Mouse (Mus musculus) embryo, embryonic 11 days (tissue): ENCODE results near the gene Ell2.
"Not testable (repeated sequence)": the region's sequence is repeated elsewhere in the genome, so short reads cannot be mapped to it uniquely, and the experiment has no call there.

Experiments used
- DNase-seq: peaks from one replicate; pipeline ENCODE4 v3.0.0-alpha.2; 2015

Ell2 gene

GRCm38 (mm10) chr13:75706457-75706856, at the start of gene Ell2:
Ell2 (plus strand) TSS chr13:75706757.
- no peak for DNase-seq

- no peak for DNase-seq
Measured at GRCm38 (mm10) chr13:75685438-75685837, 21.1 kb upstream of the Ell2 start.

GRCm38 (mm10) chr13:75686995-75687394, 19.6 kb upstream of the Ell2 start:
- no peak for DNase-seq

- DNase-seq, result no peak
Measured at GRCm38 (mm10) chr13:75691625-75692024, 14.9 kb upstream of the Ell2 start.

GRCm38 (mm10) chr13:75693081-75693480, 13.5 kb upstream of the Ell2 start:
- DNase-seq, result no peak

- DNase-seq, result no peak
Measured at GRCm38 (mm10) chr13:75702814-75703213, 3.7 kb upstream of the Ell2 start.

- DNase-seq, result peak; percentile 95
Measured at GRCm38 (mm10) chr13:75706882-75707816, 592 bp downstream of the Ell2 start.

GRCm38 (mm10) chr13:75707821-75708636, 1.5 kb downstream of the Ell2 start:
- DNase-seq, result peak; percentile 67

- DNase-seq, result no peak
Measured at GRCm38 (mm10) chr13:75708637-75709002, 2.1 kb downstream of the Ell2 start.

- no peak for DNase-seq
Measured at GRCm38 (mm10) chr13:75709026-75709778, 2.6 kb downstream of the Ell2 start.

GRCm38 (mm10) chr13:75710152-75710551, 3.6 kb downstream of the Ell2 start:
- no peak for DNase-seq

GRCm38 (mm10) chr13:75711517-75711916, 5.0 kb downstream of the Ell2 start:
- not testable (repeated sequence) for DNase-seq

- DNase-seq, result not testable (repeated sequence)
Measured at GRCm38 (mm10) chr13:75712544-75712943, 6.0 kb downstream of the Ell2 start.

- DNase-seq, result no peak
Measured at GRCm38 (mm10) chr13:75714407-75714806, 7.8 kb downstream of the Ell2 start.

GRCm38 (mm10) chr13:75717638-75718302, 11.2 kb downstream of the Ell2 start:
- no peak for DNase-seq

- no peak for DNase-seq
Measured at GRCm38 (mm10) chr13:75718376-75718775, 11.8 kb downstream of the Ell2 start.

- no peak for DNase-seq
Measured at GRCm38 (mm10) chr13:75719645-75720044, 13.1 kb downstream of the Ell2 start.

GRCm38 (mm10) chr13:75726569-75727373, 20.2 kb downstream of the Ell2 start:
- no peak for DNase-seq

GRCm38 (mm10) chr13:75727932-75728331, 21.4 kb downstream of the Ell2 start:
- no peak for DNase-seq

GRCm38 (mm10) chr13:75729834-75730233, 23.3 kb downstream of the Ell2 start:
- DNase-seq, result no peak

- DNase-seq, result no peak
Measured at GRCm38 (mm10) chr13:75730717-75731116, 24.2 kb downstream of the Ell2 start.
